Mouse (Mus musculus): ENCODE data around the gene Ubap2l.

DNA sequence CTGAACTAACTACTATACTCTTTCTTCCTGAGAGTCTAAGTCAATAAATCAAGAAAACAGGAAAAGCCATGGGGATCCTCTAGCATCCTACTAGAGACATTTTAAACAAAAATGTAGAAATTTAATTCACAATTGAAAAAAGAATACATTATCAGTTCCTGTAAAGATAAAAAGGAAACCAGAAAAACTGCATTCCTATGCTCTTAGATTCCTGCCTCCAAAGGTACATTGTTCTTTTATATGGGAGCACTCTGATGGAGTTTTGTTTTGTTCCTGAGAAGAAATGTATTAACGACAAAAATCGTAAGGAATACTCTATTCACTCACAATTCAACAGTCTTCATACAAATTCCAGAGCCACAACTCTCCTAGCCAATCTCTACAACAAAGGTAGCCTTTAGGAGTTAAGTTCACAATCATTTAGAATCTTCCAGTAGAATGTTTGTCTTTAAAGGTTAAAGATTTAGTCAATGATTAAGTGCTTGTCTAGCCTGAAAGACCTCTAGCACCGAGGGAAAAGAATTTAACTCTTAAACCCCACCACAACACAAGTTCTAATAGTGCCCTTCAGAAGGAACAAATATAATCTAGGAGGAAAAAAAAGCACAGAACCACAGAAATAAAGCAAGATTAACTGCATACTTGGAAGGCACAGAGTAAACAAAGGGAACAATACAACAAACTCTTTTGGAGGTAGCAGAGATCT lies 48.2 kb downstream of the Ubap2l start:
- TF ChIP-seq CTCF (IDR thresholded peaks at IDR 0.05; ENCODE audit: low read depth) (no peak), EP300 (optimal IDR thresholded peaks at IDR 0.05) (no peak)

Data from stomach, postnatal 0 days (tissue).